Mouse (Mus musculus): Measurements from ENCODE around the gene Ar. TPM values are rescaled to one million over a fixed set of nuclear protein-coding genes. Genes with fewer than 3 reads are reported as not detected.
A peak's percentile ranks its signal among the peaks of the same experiment; 100 is the strongest.

Gene Ar
- total RNA-seq, 2 experiments from 2014 or later, result 11.2 to 13.1 TPM

- DNase-seq (ENCODE audit: low spot score in 2 of 2), result peak in 1 of 2 experiments; percentile 2
These were observed 199.5 kb downstream of the Ar start for GRCm38 (mm10) chrX:98348036-98348435.

More at GRCm38 (mm10) chrX:98348036-98348435, 199.5 kb downstream of the Ar start:
- intact Hi-C loops (cut with DNase I), result no loop called here
